Mouse (Mus musculus): ENCODE results near the gene Itgb7. TPM values are rescaled to one million over a fixed set of nuclear protein-coding genes. Genes with fewer than 3 reads are reported as not detected.
A peak's percentile ranks its signal among the peaks of the same experiment; 100 is the strongest.

Itgb7 gene
- total RNA-seq, 2 experiments from 2014 or later: 0.76 to 1.9 TPM

- DNase-seq (ENCODE audit: low spot score in 2 of 2): no peak
Measured at GRCm38 (mm10) chr15:102249251-102249691, 17.5 kb upstream of the Itgb7 start.

- no peak for DNase-seq (ENCODE audit: low spot score in 2 of 2)
Measured at GRCm38 (mm10) chr15:102248812-102249191, 17.1 kb upstream of the Itgb7 start.

GRCm38 (mm10) chr15:102248131-102248811 lies 16.5 kb upstream of the Itgb7 start:
- DNase-seq (ENCODE audit: low spot score in 2 of 2): no peak

- DNase-seq (ENCODE audit: low spot score in 2 of 2): peak; percentile 16 to 31
Measured at GRCm38 (mm10) chr15:102247252-102248130, 15.7 kb upstream of the Itgb7 start.

- peak; percentile 83 to 92 for DNase-seq (ENCODE audit: low spot score in 2 of 2)
Measured at GRCm38 (mm10) chr15:102246866-102247251, 15.1 kb upstream of the Itgb7 start.

- DNase-seq (ENCODE audit: low spot score in 2 of 2): peak; percentile 70 to 86
Measured at GRCm38 (mm10) chr15:102245891-102246741, 14.4 kb upstream of the Itgb7 start.

- DNase-seq (ENCODE audit: low spot score in 2 of 2): no peak
Measured at GRCm38 (mm10) chr15:102245461-102245881, 13.7 kb upstream of the Itgb7 start.

- DNase-seq (ENCODE audit: low spot score in 2 of 2): no peak
Measured at GRCm38 (mm10) chr15:102244306-102245191, 12.8 kb upstream of the Itgb7 start.

- no peak for DNase-seq (ENCODE audit: low spot score in 2 of 2)
Measured at GRCm38 (mm10) chr15:102243229-102244190, 11.8 kb upstream of the Itgb7 start.

GRCm38 (mm10) chr15:102242404-102243228 lies 10.9 kb upstream of the Itgb7 start:
- no peak for DNase-seq (ENCODE audit: low spot score in 2 of 2)

- DNase-seq (ENCODE audit: low spot score in 2 of 2): no peak
Measured at GRCm38 (mm10) chr15:102240607-102241006, 8.9 kb upstream of the Itgb7 start.

GRCm38 (mm10) chr15:102239851-102240250 lies 8.1 kb upstream of the Itgb7 start:
- no peak for DNase-seq (ENCODE audit: low spot score in 2 of 2)

- DNase-seq (ENCODE audit: low spot score in 2 of 2): peak; percentile 39 to 86
Measured at GRCm38 (mm10) chr15:102239260-102239590, 7.5 kb upstream of the Itgb7 start.

- no peak for DNase-seq (ENCODE audit: low spot score in 2 of 2)
Measured at GRCm38 (mm10) chr15:102238543-102239259, 7.0 kb upstream of the Itgb7 start.

- no peak for DNase-seq (ENCODE audit: low spot score in 2 of 2)
Measured at GRCm38 (mm10) chr15:102235371-102236027, 3.8 kb upstream of the Itgb7 start.

- no peak for DNase-seq (ENCODE audit: low spot score in 2 of 2)
Measured at GRCm38 (mm10) chr15:102233896-102234295, 2.2 kb upstream of the Itgb7 start.

GRCm38 (mm10) chr15:102232764-102233163 lies 1.0 kb upstream of the Itgb7 start:
- DNase-seq (ENCODE audit: low spot score in 2 of 2): no peak

Measured in layer of hippocampus, adult 18-20 months (tissue).